Mouse (Mus musculus) intestine, embryonic 14.5 days (tissue): Measurements from ENCODE around the gene Hs6st3. TPM values are rescaled to one million over a fixed set of nuclear protein-coding genes. Genes with fewer than 3 reads are reported as not detected.

Source experiments
- ATAC-seq: fragments of 200-750 bp; cut with Nextera tagmentation; replicated peaks from 2 replicates; pipeline ENCODE4 v1.8.0; 2017; ENCODE audit warnings: low read depth, moderate number of reproducible peaks, moderate TSS enrichment, moderate library complexity; ENCODE audit not compliant: low FRiP score, low TSS enrichment
- DNase-seq: peaks from one replicate; pipeline ENCODE4 v3.0.0-alpha.2; 2018; ENCODE audit warnings: low spot score
- H3K27ac ChIP-seq: fragments of 300-500 bp; sonication (generic); 2 replicates; pipeline ENCODE4 v1.5.1; 2014; ENCODE audit warnings: low read depth, mild to moderate bottlenecking, control low read depth
- H3K27me3 ChIP-seq: fragments of 300-500 bp; sonication (generic); replicated peaks from 2 replicates; pipeline ENCODE4 v1.6.1; 2014; ENCODE audit warnings: low read length, control low read depth; ENCODE audit not compliant: control insufficient read depth, insufficient read depth
- H3K36me3 ChIP-seq: fragments of 300-500 bp; sonication (generic); 2 replicates; pipeline ENCODE4 v1.6.1; 2014; ENCODE audit warnings: low read length, control low read depth; ENCODE audit not compliant: control insufficient read depth, insufficient read depth
- H3K4me1 ChIP-seq: fragments of 300-500 bp; sonication (generic); replicated peaks from 2 replicates; pipeline ENCODE4 v1.6.1; 2014; ENCODE audit warnings: low read length, control low read depth, mixed read lengths; ENCODE audit not compliant: control insufficient read depth, insufficient read depth
- H3K4me2 ChIP-seq: fragments of 300-500 bp; sonication (generic); 2 replicates; pipeline ENCODE4 v1.6.1; 2014; ENCODE audit warnings: low read length
- H3K4me3 ChIP-seq: fragments of 300-500 bp; sonication (generic); 2 replicates; pipeline ENCODE4 v1.5.1; 2014; ENCODE audit warnings: low read depth, low read length, control low read depth, mixed read lengths
- H3K9ac ChIP-seq: fragments of 300-500 bp; sonication (generic); 2 replicates; pipeline ENCODE4 v1.6.1; 2014; ENCODE audit warnings: mild to moderate bottlenecking, low read length
- H3K9me3 ChIP-seq: fragments of 300-500 bp; sonication (generic); 2 replicates; pipeline ENCODE4 v1.6.1; 2016; ENCODE audit warnings: low read length, control low read depth; ENCODE audit not compliant: control insufficient read depth
- WGBS: fragments of 180-500 bp; shearing (Covaris S2); extraction: QIAGEN DNeasy Blood & Tissue Kit; methylation state at CpG from one replicate; pipeline ENCODE4 v1.1.7; 2014; 5-methylcytosine and 5-hydroxymethylcytosine counted together
- polyA plus RNA-seq: library from polyadenylated mRNA; unstranded; fragments of >200 nt; fragmentation: Nextera tagmentation; extraction: Ambion mirVana; gene quantifications from 2 replicates; pipeline ENCODE4 v1.2.1, GENCODE M21; 2014

The Hs6st3 gene
- polyA plus RNA-seq, 1 experiment from 2014 or later: 0.37 TPM

GRCm38 (mm10) chr14:119215576-119216309 is 77.6 kb downstream of the Hs6st3 start:
- H3K4me1 ChIP-seq: no peaks in the 10 kb centered on the region
- no peak for DNase-seq
- H3K9ac ChIP-seq: no peak overlapping the region
- WGBS: 67% methylated on average over 13 of the region's 13 CpGs
- no peak overlapping the region for H3K4me3 ChIP-seq
- no peaks in the 10 kb centered on the region for H3K27me3 ChIP-seq
- H3K36me3 ChIP-seq: no peaks in the 10 kb centered on the region
- H3K9me3 ChIP-seq: no peaks in the 10 kb centered on the region
- ATAC-seq: no peak
- no peak overlapping the region for H3K27ac ChIP-seq
- H3K4me2 ChIP-seq: no peak overlapping the region

GRCm38 (mm10) chr14:119227709-119228338 is 89.7 kb downstream of the Hs6st3 start:
- no peak overlapping the region for H3K4me2 ChIP-seq
- WGBS: 77% methylated on average over 3 of the region's 3 CpGs
- no peaks in the 10 kb centered on the region for H3K9me3 ChIP-seq
- H3K27me3 ChIP-seq: no peaks in the 10 kb centered on the region
- no peak for DNase-seq
- no peaks in the 10 kb centered on the region for H3K36me3 ChIP-seq
- no peaks in the 10 kb centered on the region for H3K4me1 ChIP-seq
- H3K4me3 ChIP-seq: no peak overlapping the region
- H3K9ac ChIP-seq: no peak overlapping the region
- no peak overlapping the region for H3K27ac ChIP-seq
- no peak for ATAC-seq

GRCm38 (mm10) chr14:119233598-119233997 is 95.5 kb downstream of the Hs6st3 start:
- H3K9me3 ChIP-seq: 0 out of 2 replicates have a peak, but pooled peaks cover 3% of the 10 kb centered on the region
- no peak overlapping the region for H3K9ac ChIP-seq
- WGBS: 86% methylated on average over 2 of the region's 2 CpGs
- ATAC-seq: no peak
- no peak for DNase-seq
- H3K4me3 ChIP-seq: no peak overlapping the region
- H3K36me3 ChIP-seq: no peaks in the 10 kb centered on the region
- H3K27ac ChIP-seq: no peak overlapping the region
- no peaks in the 10 kb centered on the region for H3K27me3 ChIP-seq
- H3K4me2 ChIP-seq: no peak overlapping the region
- H3K4me1 ChIP-seq: no peaks in the 10 kb centered on the region

- Histone ChIP-seq H3K4me3 (no peak overlapping the region), H3K36me3 (no peaks in the 10 kb centered on the region), H3K4me2 (no peak overlapping the region), H3K9ac (no peak overlapping the region), H3K9me3 (no peaks in the 10 kb centered on the region), H3K4me1 (no peaks in the 10 kb centered on the region), H3K27ac (no peak overlapping the region), H3K27me3 (no peaks in the 10 kb centered on the region)
- 93% methylated on average over 6 of the region's 6 CpGs for WGBS
- no peak for DNase-seq
- no peak for ATAC-seq
Measured at GRCm38 (mm10) chr14:119247131-119247530, 109.0 kb downstream of the Hs6st3 start.

GRCm38 (mm10) chr14:119248001-119248607 is 110.0 kb downstream of the Hs6st3 start:
- 79% methylated on average over 16 of the region's 16 CpGs for WGBS
- no peaks in the 10 kb centered on the region for H3K36me3 ChIP-seq
- H3K4me1 ChIP-seq: no peaks in the 10 kb centered on the region
- H3K27me3 ChIP-seq: no peaks in the 10 kb centered on the region
- no peak overlapping the region for H3K4me2 ChIP-seq
- no peak overlapping the region for H3K9ac ChIP-seq
- H3K4me3 ChIP-seq: no peak overlapping the region
- no peak for ATAC-seq
- DNase-seq: no peak
- H3K9me3 ChIP-seq: no peaks in the 10 kb centered on the region
- no peak overlapping the region for H3K27ac ChIP-seq

GRCm38 (mm10) chr14:119250353-119250752 is 112.2 kb downstream of the Hs6st3 start:
- H3K4me2 ChIP-seq: no peak overlapping the region
- no peaks in the 10 kb centered on the region for H3K4me1 ChIP-seq
- ATAC-seq (no peak), DNase-seq (no peak)
- no peaks in the 10 kb centered on the region for H3K27me3 ChIP-seq
- H3K9ac ChIP-seq: no peak overlapping the region
- no peak overlapping the region for H3K27ac ChIP-seq
- WGBS: 80% methylated on average over 10 of the region's 10 CpGs
- no peaks in the 10 kb centered on the region for H3K9me3 ChIP-seq
- H3K36me3 ChIP-seq: no peaks in the 10 kb centered on the region
- H3K4me3 ChIP-seq: no peak overlapping the region

- ATAC-seq (no peak), DNase-seq (no peak)
- no peaks in the 10 kb centered on the region for H3K36me3 ChIP-seq
- WGBS: 75% methylated on average over 3 of the region's 3 CpGs
- H3K4me2 ChIP-seq: no peak overlapping the region
- H3K27me3 ChIP-seq: no peaks in the 10 kb centered on the region
- no peaks in the 10 kb centered on the region for H3K4me1 ChIP-seq
- no peak overlapping the region for H3K9ac ChIP-seq
- H3K27ac ChIP-seq: no peak overlapping the region
- H3K9me3 ChIP-seq: no peaks in the 10 kb centered on the region
- no peak overlapping the region for H3K4me3 ChIP-seq
Measured at GRCm38 (mm10) chr14:119255396-119255795, 117.3 kb downstream of the Hs6st3 start.

GRCm38 (mm10) chr14:119257072-119257471 is 118.9 kb downstream of the Hs6st3 start:
- DNase-seq (no peak), ATAC-seq (no peak)
- H3K4me1 ChIP-seq: no peaks in the 10 kb centered on the region
- no peak overlapping the region for H3K9ac ChIP-seq
- H3K4me3 ChIP-seq: no peak overlapping the region
- WGBS: 89% methylated on average over 7 of the region's 7 CpGs
- no peaks in the 10 kb centered on the region for H3K9me3 ChIP-seq
- no peaks in the 10 kb centered on the region for H3K27me3 ChIP-seq
- H3K4me2 ChIP-seq: no peak overlapping the region
- H3K27ac ChIP-seq: no peak overlapping the region
- no peaks in the 10 kb centered on the region for H3K36me3 ChIP-seq
